Mouse (Mus musculus): ENCODE results near the gene Xpnpep3. TPM values are rescaled to one million over a fixed set of nuclear protein-coding genes. Genes with fewer than 3 reads are reported as not detected.

The Xpnpep3 gene
- polyA plus RNA-seq, 1 experiment, result 10.7 TPM

DNA sequence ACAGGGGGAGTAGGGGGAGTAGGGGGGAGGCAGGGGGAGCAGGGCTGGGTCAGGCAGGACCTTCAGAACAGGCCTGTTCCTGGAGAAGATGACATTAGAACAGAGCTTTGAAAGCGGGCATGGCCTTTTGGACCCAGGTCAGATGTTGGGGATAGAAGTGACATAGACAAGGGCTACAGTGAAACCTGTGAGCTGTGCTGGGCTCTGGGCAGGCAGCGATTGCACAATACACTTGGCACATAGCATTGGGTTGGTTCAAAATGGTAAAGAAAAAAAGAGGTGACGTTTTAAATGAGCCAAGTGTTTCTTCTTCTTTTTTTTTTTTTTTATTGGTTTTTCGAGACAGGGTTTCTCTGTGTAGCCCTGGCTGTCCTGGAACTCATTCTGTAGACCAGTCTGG is 85.5 kb downstream of the Xpnpep3 start:
- 79% methylated on average over 4 of the region's 4 CpGs for WGBS
- H3K27me3 ChIP-seq (replicated peaks; ENCODE audit: control insufficient read depth, insufficient read depth, low read length), result no peaks in the 10 kb centered on the region
- no peaks in the 10 kb centered on the region for H3K4me1 ChIP-seq (ENCODE audit: control insufficient read depth, insufficient read depth, low read length)
- DNase-seq, result peak; percentile 29
- H3K36me3 ChIP-seq (ENCODE audit: control insufficient read depth, insufficient read depth, low read length), result no peaks in the 10 kb centered on the region
- no peak overlapping the region for H3K4me3 ChIP-seq (ENCODE audit: insufficient read depth, low read depth, low read length)
- TF ChIP-seq POLR2A (IDR thresholded peaks at IDR 0.05; ENCODE audit: low read depth, low read length) (no peak), CTCF (conservative IDR thresholded peaks at IDR 0.05; ENCODE audit: insufficient read depth, insufficient read length, low read depth, low read length) (no peak)
- no peak overlapping the region for H3K27ac ChIP-seq (ENCODE audit: insufficient read depth, low read depth, low read length)

DNA sequence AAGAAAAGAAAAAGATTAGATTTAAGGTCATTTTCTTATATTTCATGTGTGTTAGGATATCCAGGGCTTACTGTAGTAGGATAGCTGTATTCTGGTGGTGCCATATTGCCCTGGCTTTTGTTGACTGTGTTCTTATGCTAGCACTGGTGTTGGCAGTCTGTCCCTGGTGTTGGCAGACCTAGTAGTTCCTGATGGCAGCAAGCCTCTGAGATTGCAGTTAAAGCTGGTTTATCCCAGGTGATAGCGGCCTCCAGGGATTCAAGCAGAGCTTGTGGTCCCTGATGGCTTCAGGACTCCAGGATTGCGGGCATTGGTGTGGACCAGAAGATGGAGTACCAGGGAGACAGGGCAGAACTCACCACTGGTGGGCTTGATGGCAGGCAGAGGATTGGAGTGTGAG is 103.5 kb downstream of the Xpnpep3 start:
- Histone ChIP-seq H3K4me1 (ENCODE audit: control insufficient read depth, insufficient read depth, low read length) (no peaks in the 10 kb centered on the region), H3K4me3 (ENCODE audit: insufficient read depth, low read depth, low read length) (no peak overlapping the region), H3K27ac (ENCODE audit: insufficient read depth, low read depth, low read length) (no peak overlapping the region), H3K36me3 (ENCODE audit: control insufficient read depth, insufficient read depth, low read length) (no peaks in the 10 kb centered on the region), H3K27me3 (replicated peaks; ENCODE audit: control insufficient read depth, insufficient read depth, low read length) (no peaks in the 10 kb centered on the region)
- TF ChIP-seq POLR2A (IDR thresholded peaks at IDR 0.05; ENCODE audit: low read depth, low read length) (no peak), CTCF (conservative IDR thresholded peaks at IDR 0.05; ENCODE audit: insufficient read depth, insufficient read length, low read depth, low read length) (no peak)
- DNase-seq, result no peak
- WGBS, result 82% methylated on average over 2 of the region's 2 CpGs

- Histone ChIP-seq H3K36me3 (ENCODE audit: control insufficient read depth, insufficient read depth, low read length) (no peaks in the 10 kb centered on the region), H3K4me3 (ENCODE audit: insufficient read depth, low read depth, low read length) (no peak overlapping the region), H3K27ac (ENCODE audit: insufficient read depth, low read depth, low read length) (no peak overlapping the region), H3K4me1 (ENCODE audit: control insufficient read depth, insufficient read depth, low read length) (no peaks in the 10 kb centered on the region), H3K27me3 (replicated peaks; ENCODE audit: control insufficient read depth, insufficient read depth, low read length) (no peaks in the 10 kb centered on the region)
- TF ChIP-seq POLR2A (IDR thresholded peaks at IDR 0.05; ENCODE audit: low read depth, low read length), result no peak
- TF ChIP-seq CTCF (conservative IDR thresholded peaks at IDR 0.05; ENCODE audit: insufficient read depth, insufficient read length, low read depth, low read length), result no peak
- DNase-seq, result no peak
- 91% methylated on average over 2 of the region's 2 CpGs for WGBS
These were observed 104.1 kb downstream of the Xpnpep3 start for GRCm38 (mm10) chr15:81503995-81504394.

Other genes with a start within 250 kb of the Xpnpep3 start
- 15.1 and 16.0 TPM in 2 replicates for gene Mrtfa, start 209.4 kb upstream of the Xpnpep3 start, polyA plus RNA-seq (2012; rRNA removed)
- gene Mchr1, start 164.6 kb upstream of the Xpnpep3 start, polyA plus RNA-seq (2012; rRNA removed), result 2.1 and 2.3 TPM in 2 replicates
- gene Slc25a17, start 39.3 kb upstream of the Xpnpep3 start, polyA plus RNA-seq (2012; rRNA removed), result 78.3 and 78.6 TPM in 2 replicates
- gene St13, start 61 bp upstream of the Xpnpep3 start, polyA plus RNA-seq (2012; rRNA removed), result 40.7 and 46.3 TPM in 2 replicates
- gene Dnajb7, start 8.2 kb downstream of the Xpnpep3 start, polyA plus RNA-seq (2012; rRNA removed), result 0.06 TPM in 1 of 2 replicates, not detected in the other
- 76.3 and 118 TPM in 2 replicates for gene Rbx1, start 66.2 kb downstream of the Xpnpep3 start, polyA plus RNA-seq (2012; rRNA removed)
- gene Ep300, start 185.2 kb downstream of the Xpnpep3 start, polyA plus RNA-seq (2012; rRNA removed), result 20.3 and 24.4 TPM in 2 replicates

Data from kidney, adult 2 months (tissue).